In the genomic region with DNA sequence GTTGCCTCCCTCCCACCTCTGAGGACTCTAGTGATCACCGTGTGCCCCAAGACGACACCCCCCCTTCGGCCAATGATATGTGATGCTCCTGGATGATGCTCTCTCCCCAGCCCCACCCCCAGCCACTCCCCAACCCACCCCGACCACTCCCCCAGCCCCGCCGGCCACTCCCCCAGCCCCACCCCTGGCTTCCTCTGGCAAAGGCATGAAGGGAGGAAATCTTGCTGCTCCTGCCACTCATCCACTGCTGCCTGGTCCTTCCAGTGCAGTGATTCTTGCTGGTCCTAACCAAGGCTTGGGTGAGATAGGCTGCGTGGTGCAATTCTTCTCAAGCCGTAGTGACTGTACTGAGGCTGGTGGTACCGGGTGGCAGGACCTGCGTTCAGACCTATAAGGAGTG, we compare ENCODE assay signal across 12 mouse cellular contexts. TPM values are rescaled to one million over a fixed set of nuclear protein-coding genes. Genes with fewer than 3 reads are reported as not detected.
DNase-seq lines count a peak whose midpoint lies in the region; ATAC-seq and TF ChIP-seq lines count a peak whose summit lies in the region.
"Had no signal": no experiment of that assay in that cellular context is flagged by ENCODE, and none has a peak within 500 bp of the region (broad histone marks: within the 10 kb centered on the region; RNA-seq: fewer than 3 reads in every experiment).

No protein-coding gene starts in this region.

- no peak for TF ChIP-seq CTCF in intestine, postnatal 0 days (IDR thresholded peaks at IDR 0.05; ENCODE audit: low read depth)

- DNase-seq in intestine, embryonic 14.5 days (ENCODE audit: low spot score): no peak
- DNase-seq in embryo, embryonic 10.5 days (ENCODE audit: low spot score): peak; percentile 23
- DNase-seq in spleen, postnatal 10 days (ENCODE audit: low spot score in 2 of 2): no peak
- no peak for DNase-seq in gastrocnemius, postnatal 10 days
- DNase-seq: heart, adult 11 months; lung, postnatal 10 days had no signal

- no peak overlapping the region for H3K9ac ChIP-seq in intestine, embryonic 14.5 days (ENCODE audit: low read length)
- no peak overlapping the region for H3K9ac ChIP-seq in intestine, postnatal 0 days (ENCODE audit: low read depth, low read length)
- H3K9ac ChIP-seq in hindbrain, embryonic 12.5 days: no peak overlapping the region
- H3K9ac ChIP-seq in midbrain, embryonic 16.5 days (ENCODE audit: low read depth, low read length): no peak overlapping the region

- H3K9me3 ChIP-seq in intestine, embryonic 14.5 days (ENCODE audit: control insufficient read depth, low read length): no peaks in the 10 kb centered on the region
- H3K9me3 ChIP-seq in intestine, postnatal 0 days (ENCODE audit: control insufficient read depth): no peaks in the 10 kb centered on the region
- H3K9me3 ChIP-seq in hindbrain, embryonic 12.5 days (replicated peaks): no peaks in the 10 kb centered on the region
- H3K9me3 ChIP-seq in midbrain, embryonic 16.5 days (replicated peaks; ENCODE audit: control insufficient read depth, low read length, poor library complexity, severe bottlenecking): no peaks in the 10 kb centered on the region

- peaks cover 8% of the 10 kb centered on the region; the same call in 1 of the 2 replicates for H3K4me1 ChIP-seq in intestine, embryonic 14.5 days (replicated peaks; ENCODE audit: control insufficient read depth, insufficient read depth, low read length)
- H3K4me1 ChIP-seq in intestine, postnatal 0 days (replicated peaks; ENCODE audit: control insufficient read depth, insufficient read depth, low read length): no peaks in the 10 kb centered on the region
- H3K4me1 ChIP-seq in hindbrain, embryonic 12.5 days: peaks cover 5% of the 10 kb centered on the region
- peaks cover 6% of the 10 kb centered on the region for H3K4me1 ChIP-seq in midbrain, embryonic 16.5 days (ENCODE audit: control insufficient read depth, insufficient read depth, low read length)

- no peak overlapping the region for H3K4me3 ChIP-seq in intestine, embryonic 14.5 days (ENCODE audit: low read depth, low read length)
- H3K4me3 ChIP-seq in intestine, postnatal 0 days (ENCODE audit: low read depth, low read length): no peak overlapping the region
- no peak overlapping the region for H3K4me3 ChIP-seq in hindbrain, embryonic 12.5 days
- H3K4me3 ChIP-seq in midbrain, embryonic 16.5 days (ENCODE audit: low read depth, low read length): no peak overlapping the region

- WGBS in intestine, embryonic 14.5 days: 8% methylated on average over 10 of the region's 10 CpGs
- WGBS in intestine, postnatal 0 days: 10% methylated on average over 10 of the region's 10 CpGs
- WGBS in hindbrain, embryonic 12.5 days: 11% methylated on average over 10 of the region's 10 CpGs
- 14% methylated on average over 8 of the region's 10 CpGs for WGBS in midbrain, embryonic 16.5 days

- ATAC-seq in intestine, embryonic 14.5 days (replicated peaks; ENCODE audit: low FRiP score, low TSS enrichment, low read depth): 0 out of 2 replicates have a peak, but pooled peaks have one; percentile 27
- ATAC-seq in intestine, postnatal 0 days: no peak
- peak; percentile 52; the same call in 1 of the 2 replicates for ATAC-seq in hindbrain, embryonic 12.5 days (ENCODE audit: low FRiP score)
- ATAC-seq in midbrain, embryonic 16.5 days: peak; percentile 30; the same call in 1 of the 2 replicates
- ATAC-seq in activated CD4-positive, CD25-positive, alpha-beta regulatory T cell, adult 4 months: no peak

- H3K36me3 ChIP-seq in intestine, embryonic 14.5 days (ENCODE audit: control insufficient read depth, insufficient read depth, low read length): no peaks in the 10 kb centered on the region
- H3K36me3 ChIP-seq in intestine, postnatal 0 days (ENCODE audit: control insufficient read depth, insufficient read depth): no peaks in the 10 kb centered on the region
- H3K36me3 ChIP-seq in hindbrain, embryonic 12.5 days: peaks cover 8% of the 10 kb centered on the region; the same call in 1 of the 2 replicates
- peaks cover 3% of the 10 kb centered on the region; the same call in 1 of the 2 replicates for H3K36me3 ChIP-seq in midbrain, embryonic 16.5 days (ENCODE audit: control insufficient read depth, insufficient read depth, low read length)

- H3K27me3 ChIP-seq in intestine, embryonic 14.5 days (replicated peaks; ENCODE audit: control insufficient read depth, insufficient read depth, low read length): no peaks in the 10 kb centered on the region
- no peaks in the 10 kb centered on the region for H3K27me3 ChIP-seq in intestine, postnatal 0 days (replicated peaks; ENCODE audit: control insufficient read depth, insufficient read depth, low read length)
- H3K27me3 ChIP-seq in hindbrain, embryonic 12.5 days: 0 out of 2 replicates have a peak, but pooled peaks cover 2% of the 10 kb centered on the region
- no peaks in the 10 kb centered on the region for H3K27me3 ChIP-seq in midbrain, embryonic 16.5 days (ENCODE audit: control insufficient read depth, insufficient read depth, low read depth, low read length)

- no peak overlapping the region for H3K27ac ChIP-seq in intestine, embryonic 14.5 days (ENCODE audit: low read depth)
- no peak overlapping the region for H3K27ac ChIP-seq in intestine, postnatal 0 days (ENCODE audit: low read depth, low read length)
- no peak overlapping the region for H3K27ac ChIP-seq in hindbrain, embryonic 12.5 days
- H3K27ac ChIP-seq in midbrain, embryonic 16.5 days (ENCODE audit: low read length): no peak overlapping the region

- H3K4me2 ChIP-seq in intestine, embryonic 14.5 days (ENCODE audit: low read length): no peak overlapping the region
- H3K4me2 ChIP-seq in intestine, postnatal 0 days (replicated peaks; ENCODE audit: low read depth): no peak overlapping the region
- peak overlapping the region; percentile 19 for H3K4me2 ChIP-seq in hindbrain, embryonic 12.5 days (replicated peaks)
- H3K4me2 ChIP-seq in midbrain, embryonic 16.5 days (ENCODE audit: low read length): 0 out of 2 replicates have a peak overlapping the region, but pooled peaks have one; percentile 15

RNA-seq across cellular contexts. Expression of a gene that starts 21.4 kb away (rescaled TPM):
- polyA plus RNA-seq in intestine, embryonic 14.5 days (2014; fragmentation: Nextera tagmentation; extraction: Ambion mirVana): 5.1 and 5.7 TPM in 2 replicates
- 18.2 and 23.2 TPM in 2 replicates for polyA plus RNA-seq in intestine, postnatal 0 days (2015; fragmentation: Nextera tagmentation; extraction: Ambion mirVana)
- not detected in 2 replicates for polyA plus RNA-seq in hindbrain, embryonic 12.5 days (2016; fragmentation: Nextera tagmentation; extraction: Ambion mirVana)
- polyA plus RNA-seq in midbrain, embryonic 16.5 days (2015; fragmentation: Nextera tagmentation; extraction: Ambion mirVana): not detected in 2 replicates
- under 1 TPM in 1 of 2 experiments, not detected in 1; 0.48 TPM for polyA plus RNA-seq in activated CD4-positive, CD25-positive, alpha-beta regulatory T cell, adult 4 months (2017; shearing (Covaris generic))
- not detected for total RNA-seq in gastrocnemius, postnatal 10 days (2021)
- total RNA-seq: layer of hippocampus, postnatal 14 days had no signal
- polyA plus RNA-seq: C2C12 had no signal

RNA-seq across cellular contexts. Expression of a gene that starts 31.2 kb away (rescaled TPM):
- 19.4 and 19.6 TPM in 2 replicates for polyA plus RNA-seq in intestine, embryonic 14.5 days (2014; fragmentation: Nextera tagmentation; extraction: Ambion mirVana)
- 5.1 TPM in 2 replicates for polyA plus RNA-seq in intestine, postnatal 0 days (2015; fragmentation: Nextera tagmentation; extraction: Ambion mirVana)
- 22.4 and 27.9 TPM in 2 replicates for polyA plus RNA-seq in hindbrain, embryonic 12.5 days (2016; fragmentation: Nextera tagmentation; extraction: Ambion mirVana)
- 9.4 and 13.7 TPM in 2 replicates for polyA plus RNA-seq in midbrain, embryonic 16.5 days (2015; fragmentation: Nextera tagmentation; extraction: Ambion mirVana)
- 10 to 100 TPM; 15.8 to 17.9 TPM for polyA plus RNA-seq in activated CD4-positive, CD25-positive, alpha-beta regulatory T cell, adult 4 months (2017; shearing (Covaris generic))
- 10 to 100 TPM; 11.1 to 11.2 TPM for total RNA-seq in gastrocnemius, postnatal 10 days (2021)

RNA-seq across cellular contexts. Expression of a gene that starts 40.4 kb away (rescaled TPM):
- polyA plus RNA-seq in intestine, embryonic 14.5 days (2014; fragmentation: Nextera tagmentation; extraction: Ambion mirVana): 10.1 and 11.4 TPM in 2 replicates
- polyA plus RNA-seq in intestine, postnatal 0 days (2015; fragmentation: Nextera tagmentation; extraction: Ambion mirVana): 5.5 and 5.8 TPM in 2 replicates
- polyA plus RNA-seq in hindbrain, embryonic 12.5 days (2016; fragmentation: Nextera tagmentation; extraction: Ambion mirVana): 17.5 and 19.0 TPM in 2 replicates
- polyA plus RNA-seq in midbrain, embryonic 16.5 days (2015; fragmentation: Nextera tagmentation; extraction: Ambion mirVana): 19.9 and 22.7 TPM in 2 replicates
- polyA plus RNA-seq in activated CD4-positive, CD25-positive, alpha-beta regulatory T cell, adult 4 months (2017; shearing (Covaris generic)): 1 to 10 TPM; 2.4 to 3.5 TPM
- 10 to 100 TPM in 1 of 2 experiments, 1 to 10 TPM in 1; 9.6 to 10.1 TPM for total RNA-seq in gastrocnemius, postnatal 10 days (2021)

Comparison
In these comparisons a context has a peak if more than half of its experiments do, and no peak if none do; other contexts are left out.
1. ATAC-seq: peak in intestine, embryonic 14.5 days (single experiment), hindbrain, embryonic 12.5 days (single experiment) and midbrain, embryonic 16.5 days (single experiment); none in intestine, postnatal 0 days (single experiment) and activated CD4-positive, CD25-positive, alpha-beta regulatory T cell, adult 4 months (single experiment).
2. H3K4me2 ChIP-seq: peak in hindbrain, embryonic 12.5 days (single experiment) and midbrain, embryonic 16.5 days (single experiment); none in intestine, embryonic 14.5 days (single experiment) and intestine, postnatal 0 days (single experiment).